Mouse (Mus musculus) neural tube, embryonic 15.5 days (tissue): Measurements from ENCODE around the gene Trp53. TPM values are rescaled to one million over a fixed set of nuclear protein-coding genes. Genes with fewer than 3 reads are reported as not detected.

Source experiments
- ATAC-seq: fragments of 200-750 bp; cut with Nextera tagmentation; 2 replicates; pipeline ENCODE4 v1.8.0; 2017; ENCODE audit warnings: mild to moderate bottlenecking, moderate TSS enrichment, moderate library complexity; ENCODE audit not compliant: low FRiP score
- H3K27ac ChIP-seq: fragments of 300-500 bp; sonication (generic); replicated peaks from 2 replicates; pipeline ENCODE4 v1.5.1; 2015; ENCODE audit warnings: mild to moderate bottlenecking, inconsistent platforms
- H3K27me3 ChIP-seq: fragments of 300-500 bp; sonication (generic); replicated peaks from 2 replicates; pipeline ENCODE4 v1.6.1; 2015; ENCODE audit warnings: inconsistent platforms
- H3K36me3 ChIP-seq: fragments of 300-500 bp; sonication (generic); 2 replicates; pipeline ENCODE4 v1.6.1; 2015; ENCODE audit warnings: inconsistent platforms
- H3K4me1 ChIP-seq: fragments of 300-500 bp; sonication (generic); 2 replicates; pipeline ENCODE4 v1.6.1; 2015; ENCODE audit warnings: inconsistent platforms
- H3K4me2 ChIP-seq: fragments of 300-500 bp; sonication (generic); 2 replicates; pipeline ENCODE4 v1.6.1; 2015; ENCODE audit warnings: inconsistent platforms, mild to moderate bottlenecking, moderate library complexity
- H3K4me3 ChIP-seq: fragments of 300-500 bp; sonication (generic); replicated peaks from 2 replicates; pipeline ENCODE4 v1.5.1; 2015; ENCODE audit warnings: mild to moderate bottlenecking, inconsistent platforms
- H3K9ac ChIP-seq: fragments of 300-500 bp; sonication (generic); replicated peaks from 2 replicates; pipeline ENCODE4 v1.6.1; 2015; ENCODE audit warnings: mild to moderate bottlenecking, inconsistent platforms
- H3K9me3 ChIP-seq: fragments of 300-500 bp; sonication (generic); replicated peaks from 2 replicates; pipeline ENCODE4 v1.6.1; 2016; ENCODE audit warnings: inconsistent platforms
- WGBS: fragments of 180-500 bp; shearing (Covaris S2); methylation state at CpG from one replicate; pipeline ENCODE4 v1.1.7; 2015; ENCODE audit warnings: mixed read lengths; 5-methylcytosine and 5-hydroxymethylcytosine counted together
- polyA plus RNA-seq: library from polyadenylated mRNA; unstranded; fragments of >200 nt; fragmentation: Nextera tagmentation; extraction: Ambion mirVana; gene quantifications from 2 replicates; pipeline ENCODE4 v1.2.1, GENCODE M21; 2015

Trp53 gene
- polyA plus RNA-seq, 1 experiment from 2014 or later: 51.8 TPM

DNA sequence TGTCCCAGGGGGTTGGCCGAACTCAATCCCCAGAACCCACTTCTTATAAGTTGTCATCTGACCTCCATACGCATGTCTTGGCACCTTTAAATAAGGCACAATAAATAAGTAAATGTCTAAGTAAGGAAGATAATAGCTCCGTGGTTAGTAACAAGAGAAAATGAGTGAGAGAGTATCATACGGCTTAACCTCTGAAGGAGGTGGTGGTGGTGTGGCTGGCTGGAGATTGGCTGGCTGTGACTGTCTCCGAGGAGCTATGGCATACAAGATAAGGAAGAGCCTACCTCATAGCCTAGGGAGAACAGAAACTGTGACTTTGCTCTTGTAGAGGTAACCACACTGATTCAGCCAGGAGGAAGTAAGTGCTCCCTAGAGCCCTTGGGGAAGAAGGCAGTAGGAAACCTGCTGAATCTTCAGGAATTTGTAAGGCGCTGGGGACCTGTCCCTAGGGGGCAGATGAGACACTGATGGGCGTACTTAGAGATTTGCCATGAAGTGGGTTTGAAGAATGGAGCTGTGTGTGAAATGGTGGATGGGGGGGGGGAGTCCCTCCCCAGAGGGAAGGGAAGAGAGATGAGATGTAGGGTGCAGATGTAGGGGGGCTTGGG is 5.7 kb downstream of the Trp53 start:
- Histone ChIP-seq H3K27ac (no peak overlapping the region), H3K4me3 (no peak overlapping the region), H3K4me1 (peaks cover 15% of the 10 kb centered on the region), H3K36me3 (peaks cover 33% of the 10 kb centered on the region), H3K4me2 (no peak overlapping the region), H3K9me3 (no peaks in the 10 kb centered on the region), H3K27me3 (no peaks in the 10 kb centered on the region), H3K9ac (no peak overlapping the region)
- 81% methylated on average over 7 of the region's 7 CpGs for WGBS
- ATAC-seq: no peak

- Histone ChIP-seq H3K9ac (no peak overlapping the region), H3K27me3 (no peaks in the 10 kb centered on the region), H3K4me1 (no peaks in the 10 kb centered on the region), H3K4me3 (no peak overlapping the region), H3K36me3 (peaks cover 48% of the 10 kb centered on the region), H3K9me3 (no peaks in the 10 kb centered on the region), H3K4me2 (no peak overlapping the region), H3K27ac (no peak overlapping the region)
- WGBS: 95% methylated on average over 22 of the region's 22 CpGs
- no peak for ATAC-seq
These were observed 9.2 kb downstream of the Trp53 start for GRCm38 (mm10) chr11:69589207-69589834.

DNA sequence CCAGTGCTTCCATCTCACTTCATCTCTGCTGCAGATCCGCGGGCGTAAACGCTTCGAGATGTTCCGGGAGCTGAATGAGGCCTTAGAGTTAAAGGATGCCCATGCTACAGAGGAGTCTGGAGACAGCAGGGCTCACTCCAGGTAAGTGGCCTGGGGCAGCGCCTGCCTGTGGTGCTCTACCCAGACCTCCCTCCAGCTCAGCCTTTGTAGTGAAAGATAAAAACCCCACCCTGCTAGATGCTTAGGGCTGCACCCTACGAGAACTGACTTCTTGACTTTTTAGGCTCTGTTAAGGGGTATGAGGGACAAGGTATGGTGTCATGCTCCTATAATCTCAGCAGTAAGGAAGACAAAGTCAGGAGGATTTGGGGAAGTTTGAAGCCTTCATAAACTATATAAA is 10.5 kb downstream of the Trp53 start:
- ATAC-seq: no peak
- no peaks in the 10 kb centered on the region for H3K27me3 ChIP-seq
- no peak overlapping the region for H3K9ac ChIP-seq
- H3K9me3 ChIP-seq: no peaks in the 10 kb centered on the region
- no peak overlapping the region for H3K4me3 ChIP-seq
- WGBS: 96% methylated on average over 8 of the region's 8 CpGs
- no peaks in the 10 kb centered on the region for H3K4me1 ChIP-seq
- H3K27ac ChIP-seq: no peak overlapping the region
- H3K36me3 ChIP-seq: peaks cover 54% of the 10 kb centered on the region
- no peak overlapping the region for H3K4me2 ChIP-seq

DNA sequence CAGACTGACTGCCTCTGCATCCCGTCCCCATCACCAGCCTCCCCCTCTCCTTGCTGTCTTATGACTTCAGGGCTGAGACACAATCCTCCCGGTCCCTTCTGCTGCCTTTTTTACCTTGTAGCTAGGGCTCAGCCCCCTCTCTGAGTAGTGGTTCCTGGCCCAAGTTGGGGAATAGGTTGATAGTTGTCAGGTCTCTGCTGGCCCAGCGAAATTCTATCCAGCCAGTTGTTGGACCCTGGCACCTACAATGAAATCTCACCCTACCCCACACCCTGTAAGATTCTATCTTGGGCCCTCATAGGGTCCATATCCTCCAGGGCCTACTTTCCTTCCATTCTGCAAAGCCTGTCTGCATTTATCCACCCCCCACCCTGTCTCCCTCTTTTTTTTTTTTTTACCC is 11.3 kb downstream of the Trp53 start:
- ATAC-seq: no peak
- H3K27ac ChIP-seq: no peak overlapping the region; the same call in 1 of the 2 replicates
- 88% methylated on average over 3 of the region's 3 CpGs for WGBS
- H3K4me2 ChIP-seq: no peak overlapping the region
- H3K4me1 ChIP-seq: no peaks in the 10 kb centered on the region
- H3K4me3 ChIP-seq: no peak overlapping the region
- no peaks in the 10 kb centered on the region for H3K9me3 ChIP-seq
- H3K27me3 ChIP-seq: no peaks in the 10 kb centered on the region
- no peak overlapping the region for H3K9ac ChIP-seq
- peaks cover 55% of the 10 kb centered on the region for H3K36me3 ChIP-seq

DNA sequence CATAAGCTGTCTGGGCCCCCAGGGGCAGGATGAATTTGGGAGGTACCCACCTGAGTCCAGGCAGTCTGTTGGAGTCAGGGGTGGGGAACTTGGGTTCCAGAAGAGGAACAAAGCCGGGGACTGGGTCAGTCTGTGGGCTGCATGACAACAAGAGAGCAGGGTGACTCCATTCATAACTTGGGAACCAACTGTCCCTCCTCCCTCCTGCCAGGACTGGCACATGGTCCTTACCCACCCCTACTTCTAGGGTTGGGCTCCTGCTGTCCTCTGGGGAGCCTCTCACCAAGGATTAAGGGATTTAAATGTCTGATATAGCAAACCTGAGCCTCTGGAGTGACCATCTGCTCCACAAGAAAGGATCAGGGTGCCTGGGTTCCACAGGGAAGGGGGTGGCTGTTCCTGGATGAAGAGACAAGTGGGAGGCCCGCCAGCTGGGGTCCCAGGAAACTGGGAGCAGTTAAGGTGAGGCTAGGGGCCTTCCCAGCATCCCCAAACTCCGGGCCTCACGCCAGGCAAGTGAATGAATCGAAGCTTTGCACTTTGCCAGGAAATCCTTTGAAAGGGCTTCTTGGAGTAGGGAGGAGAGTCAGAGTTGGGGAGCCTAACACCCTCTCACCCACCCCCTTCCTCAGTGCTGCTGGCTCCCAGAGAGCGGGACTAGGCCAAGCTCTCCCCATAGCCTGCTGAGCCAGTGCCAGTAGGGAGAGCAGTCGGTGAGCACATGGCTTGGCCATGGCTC is 11.9 kb downstream of the Trp53 start:
- H3K36me3 ChIP-seq: peaks cover 55% of the 10 kb centered on the region
- no peaks in the 10 kb centered on the region for H3K27me3 ChIP-seq
- H3K27ac ChIP-seq: peak overlapping the region; percentile 56; the same call in 1 of the 2 replicates
- H3K4me3 ChIP-seq: no peak overlapping the region
- no peaks in the 10 kb centered on the region for H3K9me3 ChIP-seq
- peak; percentile 91 for ATAC-seq
- H3K9ac ChIP-seq: no peak overlapping the region
- 74% methylated on average over 7 of the region's 7 CpGs for WGBS
- H3K4me2 ChIP-seq: no peak overlapping the region
- no peaks in the 10 kb centered on the region for H3K4me1 ChIP-seq

GRCm38 (mm10) chr11:69592799-69593198 is 12.6 kb downstream of the Trp53 start:
- ATAC-seq: no peak
- Histone ChIP-seq H3K9me3 (no peaks in the 10 kb centered on the region), H3K9ac (no peak overlapping the region), H3K4me2 (no peak overlapping the region), H3K27ac (peak overlapping the region; percentile 56; the same call in 1 of the 2 replicates), H3K4me1 (no peaks in the 10 kb centered on the region), H3K27me3 (no peaks in the 10 kb centered on the region), H3K36me3 (peaks cover 50% of the 10 kb centered on the region), H3K4me3 (no peak overlapping the region)
- 91% methylated on average over 4 of the region's 4 CpGs for WGBS

GRCm38 (mm10) chr11:69594853-69595252 is 14.7 kb downstream of the Trp53 start:
- no peak for ATAC-seq

DNA sequence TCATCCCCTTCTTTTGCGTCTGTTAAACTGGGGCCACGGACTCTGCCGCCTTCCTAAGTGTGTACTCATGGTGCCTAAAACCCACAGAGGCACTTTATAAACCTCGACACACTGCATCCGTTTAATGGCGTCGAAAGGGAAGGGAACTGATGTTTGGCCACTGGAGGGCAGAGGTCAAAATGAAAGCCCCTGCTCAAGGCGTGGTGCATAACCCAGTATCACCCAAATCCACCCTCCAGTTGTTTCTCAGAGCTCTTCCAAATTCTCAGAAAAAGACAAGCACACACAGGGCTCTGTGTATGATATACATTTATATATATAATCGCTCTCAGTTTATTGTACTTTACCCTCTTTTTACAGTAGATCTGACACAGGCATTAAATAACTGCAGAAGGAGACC is 19.3 kb downstream of the Trp53 start:
- Histone ChIP-seq H3K27me3 (no peaks in the 10 kb centered on the region), H3K36me3 (peaks cover 28% of the 10 kb centered on the region), H3K4me1 (peaks cover 36% of the 10 kb centered on the region), H3K4me3 (no peak overlapping the region), H3K9ac (no peak overlapping the region), H3K27ac (peak overlapping the region; percentile 63; the same call in 1 of the 2 replicates), H3K9me3 (no peaks in the 10 kb centered on the region), H3K4me2 (no peak overlapping the region)
- WGBS: 9% methylated on average over 9 of the region's 9 CpGs
- ATAC-seq: no peak

More at GRCm38 (mm10) chr11:69594853-69595252, 14.7 kb downstream of the Trp53 start:
- H3K4me3 ChIP-seq: no peak overlapping the region
- H3K36me3 ChIP-seq: peaks cover 33% of the 10 kb centered on the region
- H3K9me3 ChIP-seq: no peaks in the 10 kb centered on the region
- WGBS: 93% methylated on average over 6 of the region's 6 CpGs
- no peak overlapping the region for H3K9ac ChIP-seq
- H3K27ac ChIP-seq: no peak overlapping the region
- peaks cover 5% of the 10 kb centered on the region; the same call in 1 of the 2 replicates for H3K4me1 ChIP-seq
- H3K4me2 ChIP-seq: no peak overlapping the region
- H3K27me3 ChIP-seq: no peaks in the 10 kb centered on the region

DNA sequence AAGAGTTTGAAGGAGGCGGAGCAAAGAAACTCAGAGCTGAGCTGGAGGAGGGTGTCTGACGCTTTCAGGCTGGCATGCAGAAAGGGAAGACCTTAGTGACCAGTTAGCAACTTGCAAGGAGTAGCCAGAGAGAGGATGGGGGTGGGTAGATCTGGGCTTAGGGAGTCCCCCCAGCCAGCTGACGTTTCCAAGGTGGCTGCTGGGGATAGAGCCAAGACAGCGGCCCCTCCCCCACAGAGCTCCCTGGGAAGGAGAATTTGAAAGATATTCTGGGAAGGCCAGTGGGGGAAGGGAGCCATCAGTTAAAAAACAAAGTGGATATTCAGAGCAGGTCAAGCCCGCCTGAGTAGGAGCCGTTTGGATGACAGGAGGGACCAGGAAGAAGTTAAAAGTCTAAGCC is 19.9 kb downstream of the Trp53 start:
- Histone ChIP-seq H3K4me2 (peak overlapping the region; percentile 13; the same call in 1 of the 2 replicates), H3K27me3 (no peaks in the 10 kb centered on the region), H3K36me3 (peaks cover 24% of the 10 kb centered on the region), H3K9ac (no peak overlapping the region), H3K27ac (peak overlapping the region; percentile 63), H3K9me3 (no peaks in the 10 kb centered on the region), H3K4me3 (no peak overlapping the region), H3K4me1 (peaks cover 40% of the 10 kb centered on the region)
- WGBS: 17% methylated on average over 6 of the region's 6 CpGs
- 0 out of 2 replicates have a peak, but pooled peaks have one; percentile 28 for ATAC-seq

- no peak overlapping the region for H3K27ac ChIP-seq
- H3K27me3 ChIP-seq: no peaks in the 10 kb centered on the region
- no peaks in the 10 kb centered on the region for H3K9me3 ChIP-seq
- peaks cover 45% of the 10 kb centered on the region for H3K4me1 ChIP-seq
- WGBS: 75% methylated on average over 3 of the region's 3 CpGs
- H3K36me3 ChIP-seq: peaks cover 20% of the 10 kb centered on the region
- no peak for ATAC-seq
- no peak overlapping the region for H3K4me2 ChIP-seq
- H3K4me3 ChIP-seq: no peak overlapping the region
- no peak overlapping the region for H3K9ac ChIP-seq
These were observed 21.6 kb downstream of the Trp53 start for GRCm38 (mm10) chr11:69601768-69602167.

DNA sequence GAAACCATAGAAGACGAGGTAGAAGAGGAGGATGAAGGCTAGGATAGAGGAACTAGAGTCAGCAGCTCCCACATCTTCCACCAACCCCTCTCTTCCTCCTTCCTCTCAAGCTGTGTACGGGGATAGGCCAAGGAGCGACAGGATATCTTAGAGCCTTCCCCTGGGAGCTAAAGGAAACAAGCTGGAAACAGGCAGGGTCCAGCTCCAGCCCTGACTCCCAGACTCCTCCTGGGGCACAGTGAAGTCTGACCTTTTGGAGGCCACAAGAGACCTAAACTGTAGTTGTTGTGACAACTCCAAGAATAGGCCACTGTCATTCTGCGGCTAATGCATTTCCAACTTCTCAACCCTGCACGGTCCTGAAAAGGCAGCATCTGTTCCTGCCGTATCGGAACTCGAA is 23.4 kb downstream of the Trp53 start:
- 84% methylated on average over 8 of the region's 8 CpGs for WGBS

More for the DNA sequence above, 23.4 kb downstream of the Trp53 start:
- peak overlapping the region; percentile 95 for H3K4me2 ChIP-seq
- peak overlapping the region; percentile 81 for H3K4me3 ChIP-seq
- H3K9me3 ChIP-seq: no peaks in the 10 kb centered on the region
- peaks cover 45% of the 10 kb centered on the region for H3K4me1 ChIP-seq
- no peak overlapping the region for H3K27ac ChIP-seq
- H3K9ac ChIP-seq: no peak overlapping the region; the same call in 1 of the 2 replicates
- ATAC-seq: no peak
- peaks cover 20% of the 10 kb centered on the region for H3K36me3 ChIP-seq
- H3K27me3 ChIP-seq: no peaks in the 10 kb centered on the region
